Mouse (Mus musculus) ES-E14 (cell line): ENCODE data around the gene Ifne. TPM values are rescaled to one million over a fixed set of nuclear protein-coding genes. Genes with fewer than 3 reads are reported as not detected.

Experiments
- DNase-seq: peaks from one replicate; pipeline ENCODE4 v3.0.0-alpha.2; 2013; ENCODE audit warnings: low read depth, low spot score
- H3K27ac ChIP-seq: 2 replicates; pipeline ENCODE4 v1.5.1; 2012; ENCODE audit warnings: low read depth, mild to moderate bottlenecking, low read length, moderate library complexity, mixed read lengths; ENCODE audit not compliant: poor library complexity, insufficient read depth, severe bottlenecking
- H3K36me3 ChIP-seq: 2 replicates; pipeline ENCODE4 v1.6.1; 2012; ENCODE audit warnings: mild to moderate bottlenecking, low read length, moderate library complexity, mixed read lengths; ENCODE audit not compliant: control insufficient read depth, poor library complexity, insufficient read depth, severe bottlenecking
- H3K4me1 ChIP-seq, 2 experiments: fragments of 150-350 bp in 1 of 2; sonication (generic) in 1 of 2; 2 replicates each; pipeline ENCODE4 v1.6.1; 2012; ENCODE audit warnings: low read length in 2 of 2, mild to moderate bottlenecking in 1 of 2, mixed read lengths in 1 of 2; ENCODE audit not compliant: control insufficient read depth in 2 of 2, insufficient read depth in 2 of 2, poor library complexity in 1 of 2
- H3K4me3 ChIP-seq, 2 experiments: fragments of 150-350 bp in 1 of 2; sonication (generic) in 1 of 2; 2 replicates each; pipeline ENCODE4 v1.5.1; 2012; ENCODE audit warnings: low read length in 2 of 2, low read depth in 1 of 2, mild to moderate bottlenecking in 1 of 2, mixed read lengths in 1 of 2; ENCODE audit not compliant: insufficient read depth in 1 of 2, poor library complexity in 1 of 2, severe bottlenecking in 1 of 2
- H3K9ac ChIP-seq: 2 replicates; pipeline ENCODE4 v1.6.1; 2012; ENCODE audit warnings: low read depth, mild to moderate bottlenecking, low read length, mixed read lengths; ENCODE audit not compliant: poor library complexity, insufficient read depth, severe bottlenecking
- H3K9me3 ChIP-seq: fragments of 150-350 bp; sonication (generic); 2 replicates; pipeline ENCODE4 v1.6.1; 2012; ENCODE audit warnings: low read depth, mild to moderate bottlenecking, low read length; ENCODE audit not compliant: control insufficient read depth, insufficient read depth
- CHD2 ChIP-seq: IDR thresholded peaks from 2 replicates; pipeline ENCODE4 v1.6.1; 2014; ENCODE audit warnings: mild to moderate bottlenecking, low read depth, low read length, inconsistent platforms
- HCFC1 ChIP-seq: IDR thresholded peaks from 2 replicates; pipeline ENCODE4 v1.6.1; 2012; ENCODE audit warnings: low read length, inconsistent platforms, borderline replicate concordance; ENCODE audit not compliant: insufficient read depth
- MAFK ChIP-seq: IDR thresholded peaks from 2 replicates; pipeline ENCODE4 v1.6.1; 2014; ENCODE audit warnings: mild to moderate bottlenecking, low read depth, low read length, inconsistent platforms; ENCODE audit not compliant: insufficient read depth
- ZC3H11A ChIP-seq: IDR thresholded peaks from 2 replicates; pipeline ENCODE4 v1.6.1; 2012; ENCODE audit warnings: low read depth, mild to moderate bottlenecking, inconsistent platforms, low read length, borderline replicate concordance
- ZNF384 ChIP-seq: IDR thresholded peaks from 2 replicates; pipeline ENCODE4 v1.6.1; 2012; ENCODE audit warnings: low read depth, low read length, inconsistent platforms
- in situ Hi-C, 2 experiments: fragments of 600-800 bp; cut with MboI; formaldehyde crosslinking; loops; one replicate each; pipeline ENCODE4 v1.15.1; 2025; ENCODE audit warnings: low sequenced_read_pairs in 2 of 2, inconsistent platforms in 1 of 2; ENCODE audit not compliant: unreplicated experiment in 2 of 2
- total RNA-seq: library from RNA; depleted of rRNA; stranded (reverse); fragments of 300-350 nt; gene quantifications from 2 replicates; pipeline ENCODE4 v1.2.3, GENCODE M21; 2012; rRNA removed

The Ifne gene
- not detected in 2 replicates for total RNA-seq

- Histone ChIP-seq H3K9me3 (no peaks in the 10 kb centered on the region), H3K4me3 (no peak within 1 kb of the TSS), H3K9ac (no peak within 1 kb of the TSS), H3K36me3 (no peaks in the 10 kb centered on the region), H3K27ac (no peak within 1 kb of the TSS), H3K4me1 (no peaks in the 10 kb centered on the region)
- in situ Hi-C loops, result no loop called here
- DNase-seq, result no peak
- TF ChIP-seq ZC3H11A (no peak), HCFC1 (no peak), ZNF384 (no peak), MAFK (no peak), CHD2 (no peak)
These were observed at the start of gene Ifne for GRCm38 (mm10) chr4:88880101-88880500. Gene Ifne, minus strand, starts transcription at chr4:88880201.

GRCm38 (mm10) chr4:88928341-88929102 is 48.5 kb upstream of the Ifne start:
- Histone ChIP-seq H3K27ac (no peak overlapping the region), H3K4me1 (no peaks in the 10 kb centered on the region), H3K36me3 (no peaks in the 10 kb centered on the region), H3K4me3 (no peak overlapping the region), H3K9me3 (no peaks in the 10 kb centered on the region), H3K9ac (no peak overlapping the region)
- in situ Hi-C loops, result no loop called here
- no peak for DNase-seq
- no peak for TF ChIP-seq ZNF384
- TF ChIP-seq MAFK, result no peak
- no peak for TF ChIP-seq HCFC1
- no peak for TF ChIP-seq CHD2
- TF ChIP-seq ZC3H11A, result no peak

- H3K4me3 ChIP-seq, result no peak overlapping the region
- in situ Hi-C loops, result no loop called here
- H3K9ac ChIP-seq, result no peak overlapping the region
- no peaks in the 10 kb centered on the region for H3K36me3 ChIP-seq
- H3K9me3 ChIP-seq, result no peaks in the 10 kb centered on the region
- no peaks in the 10 kb centered on the region for H3K4me1 ChIP-seq
- no peak overlapping the region for H3K27ac ChIP-seq
- no peak for TF ChIP-seq MAFK
- no peak for TF ChIP-seq ZC3H11A
- no peak for TF ChIP-seq ZNF384
- no peak for TF ChIP-seq HCFC1
- TF ChIP-seq CHD2, result no peak
- no peak for DNase-seq
These were observed 47.8 kb upstream of the Ifne start for GRCm38 (mm10) chr4:88927850-88928249.

GRCm38 (mm10) chr4:88926637-88927036 is 46.6 kb upstream of the Ifne start:
- DNase-seq, result no peak
- Histone ChIP-seq H3K36me3 (no peaks in the 10 kb centered on the region), H3K9me3 (no peaks in the 10 kb centered on the region), H3K9ac (no peak overlapping the region), H3K27ac (no peak overlapping the region), H3K4me1 (no peaks in the 10 kb centered on the region), H3K4me3 (no peak overlapping the region)
- in situ Hi-C loops, result no loop called here
- TF ChIP-seq MAFK, result no peak
- TF ChIP-seq ZNF384, result no peak
- no peak for TF ChIP-seq CHD2
- TF ChIP-seq ZC3H11A, result no peak
- no peak for TF ChIP-seq HCFC1
